In the genomic region with DNA sequence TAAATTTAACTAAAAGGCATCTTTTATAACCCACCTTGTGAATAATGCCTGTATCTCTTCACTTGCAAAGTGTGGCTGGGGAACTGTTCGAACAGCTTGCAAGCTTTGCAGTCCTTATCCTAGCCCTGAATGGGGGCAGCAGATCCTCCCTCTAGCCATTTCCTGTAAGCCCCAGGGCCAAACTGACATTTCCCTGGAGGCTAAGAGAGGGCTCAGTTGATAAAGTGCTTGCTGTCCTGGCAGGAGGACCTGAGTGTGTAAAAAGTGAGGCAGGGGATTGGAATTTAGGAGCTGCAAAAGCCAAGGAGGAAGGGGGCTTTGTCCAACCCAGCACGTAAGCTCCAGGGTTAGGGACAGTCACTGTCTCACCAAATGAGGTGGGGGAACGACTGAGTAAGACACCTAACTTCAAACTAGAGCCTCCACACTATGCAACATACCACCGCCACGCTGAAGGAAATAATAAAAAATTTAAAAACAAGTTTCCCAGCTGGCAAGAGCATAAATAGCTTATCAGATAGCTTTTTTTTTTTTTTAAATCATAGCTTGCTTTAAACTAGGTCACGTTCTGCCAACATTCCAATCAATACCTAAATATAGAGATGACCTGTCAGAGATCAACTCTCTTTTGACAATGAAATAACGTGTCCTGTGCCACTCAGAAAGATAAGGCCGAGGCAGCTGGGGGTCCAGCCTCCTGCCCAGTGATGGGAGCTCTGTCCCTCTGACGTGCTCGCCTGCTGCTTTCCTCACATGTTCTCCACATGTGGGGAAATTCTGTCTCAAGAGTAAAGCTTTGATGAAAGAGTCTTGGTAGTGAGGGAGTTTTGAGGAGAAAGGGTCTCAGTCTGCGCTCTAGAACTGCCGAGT, we compare ENCODE assay signal across 9 mouse cellular contexts.
DNase-seq lines count a peak whose midpoint lies in the region; ATAC-seq and TF ChIP-seq lines count a peak whose summit lies in the region.
"Had no signal": no experiment of that assay in that cellular context is flagged by ENCODE, and none has a peak within 500 bp of the region (broad histone marks: within the 10 kb centered on the region; RNA-seq: fewer than 3 reads in every experiment).

No protein-coding gene starts in this region.

- no peak for DNase-seq in layer of hippocampus, adult 2 months (ENCODE audit: low spot score in 2 of 2)
- no peak for DNase-seq in layer of hippocampus, adult 11-12 months (ENCODE audit: low spot score)
- peak; percentile 52 to 57 for DNase-seq in adrenal gland, postnatal 36 days
- DNase-seq in heart, adult 18-20 months = peak; percentile 65 to 67
- DNase-seq in limb, embryonic 11.5 days (ENCODE audit: low spot score) = no peak
- DNase-seq in spleen, postnatal 14 days (ENCODE audit: low spot score in 2 of 2) = no peak
- no peak for DNase-seq in thymus, adult 18-20 months
- DNase-seq in spleen, postnatal 4 days (ENCODE audit: low spot score in 2 of 2) = no peak
- DNase-seq: kidney, postnatal 10 days had no signal

- H3K9ac ChIP-seq in limb, embryonic 11.5 days (ENCODE audit: low read length) = no peak overlapping the region

- no peak overlapping the region for H3K4me3 ChIP-seq in layer of hippocampus, adult 2 months
- no peak overlapping the region for H3K4me3 ChIP-seq in limb, embryonic 11.5 days (ENCODE audit: low read depth, low read length)

- 50% methylated on average over 12 of the region's 12 CpGs for WGBS in limb, embryonic 11.5 days

- H3K27me3 ChIP-seq in limb, embryonic 11.5 days (ENCODE audit: control insufficient read depth, insufficient read depth, low read length) = no peaks in the 10 kb centered on the region

- no peaks in the 10 kb centered on the region for H3K36me3 ChIP-seq in limb, embryonic 11.5 days (ENCODE audit: control insufficient read depth, insufficient read depth, low read length)

- peaks cover 39% of the 10 kb centered on the region for H3K4me1 ChIP-seq in limb, embryonic 11.5 days (ENCODE audit: control insufficient read depth, insufficient read depth, low read length)

- no peak for ATAC-seq in limb, embryonic 11.5 days (ENCODE audit: insufficient number of reproducible peaks, low FRiP score, low TSS enrichment, low read depth)

- H3K4me2 ChIP-seq in limb, embryonic 11.5 days (ENCODE audit: low read depth, severe bottlenecking) = no peak overlapping the region

- TF ChIP-seq CTCF in layer of hippocampus, adult 2 months (conservative IDR thresholded peaks at IDR 0.05) = no peak

- peak overlapping the region; percentile 84 for H3K27ac ChIP-seq in layer of hippocampus, adult 2 months
- peak overlapping the region; percentile 24; the same call in 1 of the 2 replicates for H3K27ac ChIP-seq in limb, embryonic 11.5 days (replicated peaks; ENCODE audit: low read depth, low read length)

- H3K9me3 ChIP-seq in limb, embryonic 11.5 days (ENCODE audit: control insufficient read depth, low read length) = no peaks in the 10 kb centered on the region

Comparison
In these comparisons a context has a peak if more than half of its experiments do, and no peak if none do; other contexts are left out.
1. DNase-seq: peak in adrenal gland, postnatal 36 days (2 of 2) and heart, adult 18-20 months (2 of 2); none in layer of hippocampus, adult 2 months (0 of 2), layer of hippocampus, adult 11-12 months (single experiment), limb, embryonic 11.5 days (single experiment), spleen, postnatal 14 days (0 of 2), thymus, adult 18-20 months (0 of 2) and spleen, postnatal 4 days (0 of 2).